Mouse (Mus musculus) liver, embryonic 13.5 days (tissue): ENCODE results near the gene Riiad1. TPM values are rescaled to one million over a fixed set of nuclear protein-coding genes. Genes with fewer than 3 reads are reported as not detected.

Experiments
- ATAC-seq: fragments of 200-750 bp; cut with Nextera tagmentation; 2 replicates; pipeline ENCODE4 v1.8.0; 2017; ENCODE audit warnings: low read depth, mild to moderate bottlenecking, moderate number of reproducible peaks, moderate library complexity
- DNase-seq: peaks from one replicate; pipeline ENCODE4 v3.0.0; 2022
- H3K27ac ChIP-seq: fragments of 300-500 bp; sonication (generic); 2 replicates; pipeline ENCODE4 v1.5.1; 2015; ENCODE audit warnings: moderate library complexity, mild to moderate bottlenecking, inconsistent platforms
- H3K27me3 ChIP-seq: fragments of 300-500 bp; sonication (generic); 2 replicates; pipeline ENCODE4 v1.6.1; 2015; ENCODE audit warnings: mild to moderate bottlenecking, inconsistent platforms
- H3K36me3 ChIP-seq: fragments of 300-500 bp; sonication (generic); 2 replicates; pipeline ENCODE4 v1.6.1; 2015; ENCODE audit warnings: mild to moderate bottlenecking, inconsistent platforms
- H3K4me1 ChIP-seq: fragments of 300-500 bp; sonication (generic); replicated peaks from 2 replicates; pipeline ENCODE4 v1.6.1; 2015; ENCODE audit warnings: inconsistent platforms
- H3K4me2 ChIP-seq: fragments of 300-500 bp; sonication (generic); 2 replicates; pipeline ENCODE4 v1.6.1; 2015; ENCODE audit warnings: inconsistent platforms, mild to moderate bottlenecking, moderate library complexity
- H3K4me3 ChIP-seq: fragments of 300-500 bp; sonication (generic); replicated peaks from 2 replicates; pipeline ENCODE4 v1.5.1; 2015; ENCODE audit warnings: mild to moderate bottlenecking, inconsistent platforms
- H3K9ac ChIP-seq: fragments of 300-500 bp; sonication (generic); 2 replicates; pipeline ENCODE4 v1.6.1; 2015; ENCODE audit warnings: mild to moderate bottlenecking, inconsistent platforms
- H3K9me3 ChIP-seq: fragments of 300-500 bp; sonication (generic); replicated peaks from 2 replicates; pipeline ENCODE4 v1.6.1; 2016; ENCODE audit warnings: inconsistent platforms
- WGBS: fragments of 180-500 bp; shearing (Covaris S2); methylation state at CpG from one replicate; pipeline ENCODE4 v1.1.7; 2015; ENCODE audit not compliant: insufficient replicate concordance; 5-methylcytosine and 5-hydroxymethylcytosine counted together
- polyA plus RNA-seq: library from polyadenylated mRNA; unstranded; fragments of >200 nt; fragmentation: Nextera tagmentation; extraction: Ambion mirVana; gene quantifications from 2 replicates; pipeline ENCODE4 v1.2.1, GENCODE M21; 2015

Riiad1 gene
- not detected in 2 replicates for polyA plus RNA-seq

- WGBS: 18% methylated on average over 15 of the region's 16 CpGs
- no peak within 1 kb of the TSS for H3K27ac ChIP-seq
- no peaks in the 10 kb centered on the region for H3K9me3 ChIP-seq
- no peak within 1 kb of the TSS for H3K4me3 ChIP-seq
- DNase-seq: no peak
- H3K9ac ChIP-seq: no peak within 1 kb of the TSS
- peaks cover 42% of the 10 kb centered on the region for H3K27me3 ChIP-seq
- peaks cover 15% of the 10 kb centered on the region for H3K4me1 ChIP-seq
- ATAC-seq: no peak
- H3K4me2 ChIP-seq: no peak within 1 kb of the TSS
- H3K36me3 ChIP-seq: no peaks in the 10 kb centered on the region
Observed at GRCm38 (mm10) chr3:94480291-94480884, at the start of gene Riiad1. TSS of gene Riiad1 (minus strand) at chr3:94480341.

GRCm38 (mm10) chr3:94526731-94527130 lies 46.6 kb upstream of the Riiad1 start:
- Histone ChIP-seq H3K27ac (no peak overlapping the region), H3K27me3 (no peaks in the 10 kb centered on the region), H3K9ac (no peak overlapping the region), H3K9me3 (no peaks in the 10 kb centered on the region), H3K4me1 (no peaks in the 10 kb centered on the region), H3K4me2 (no peak overlapping the region), H3K36me3 (peaks cover 22% of the 10 kb centered on the region), H3K4me3 (no peak overlapping the region)
- no peak for ATAC-seq
- DNase-seq: no peak
- WGBS: 65% methylated on average over 2 of the region's 2 CpGs

GRCm38 (mm10) chr3:94506664-94507063 lies 26.5 kb upstream of the Riiad1 start:
- 87% methylated on average over 1 of the region's 1 CpGs for whole genome bisulfite sequencing

GRCm38 (mm10) chr3:94502243-94502642 lies 22.1 kb upstream of the Riiad1 start:
- 66% methylated on average over 3 of the region's 3 CpGs for WGBS
- Histone ChIP-seq H3K27ac (no peak overlapping the region), H3K27me3 (no peaks in the 10 kb centered on the region), H3K4me3 (no peak overlapping the region), H3K4me1 (no peaks in the 10 kb centered on the region), H3K36me3 (peaks cover 45% of the 10 kb centered on the region), H3K9ac (no peak overlapping the region), H3K9me3 (no peaks in the 10 kb centered on the region), H3K4me2 (no peak overlapping the region)
- DNase-seq: no peak
- no peak for ATAC-seq

More at GRCm38 (mm10) chr3:94506664-94507063, 26.5 kb upstream of the Riiad1 start:
- Histone ChIP-seq H3K4me2 (no peak overlapping the region), H3K27ac (no peak overlapping the region), H3K36me3 (peaks cover 28% of the 10 kb centered on the region), H3K9me3 (no peaks in the 10 kb centered on the region), H3K27me3 (no peaks in the 10 kb centered on the region), H3K4me1 (no peaks in the 10 kb centered on the region), H3K9ac (no peak overlapping the region), H3K4me3 (no peak overlapping the region)
- DNase-seq (no peak), ATAC-seq (no peak)

- ATAC-seq (no peak), DNase-seq (no peak)
- H3K4me2 ChIP-seq: no peak overlapping the region
- H3K27me3 ChIP-seq: no peaks in the 10 kb centered on the region
- WGBS: 62% methylated on average over 4 of the region's 4 CpGs
- no peak overlapping the region for H3K27ac ChIP-seq
- no peak overlapping the region for H3K4me3 ChIP-seq
- H3K36me3 ChIP-seq: peaks cover 26% of the 10 kb centered on the region
- no peak overlapping the region for H3K9ac ChIP-seq
- H3K9me3 ChIP-seq: no peaks in the 10 kb centered on the region
- no peaks in the 10 kb centered on the region for H3K4me1 ChIP-seq
Observed at GRCm38 (mm10) chr3:94497162-94497561, 17.0 kb upstream of the Riiad1 start.

DNA sequence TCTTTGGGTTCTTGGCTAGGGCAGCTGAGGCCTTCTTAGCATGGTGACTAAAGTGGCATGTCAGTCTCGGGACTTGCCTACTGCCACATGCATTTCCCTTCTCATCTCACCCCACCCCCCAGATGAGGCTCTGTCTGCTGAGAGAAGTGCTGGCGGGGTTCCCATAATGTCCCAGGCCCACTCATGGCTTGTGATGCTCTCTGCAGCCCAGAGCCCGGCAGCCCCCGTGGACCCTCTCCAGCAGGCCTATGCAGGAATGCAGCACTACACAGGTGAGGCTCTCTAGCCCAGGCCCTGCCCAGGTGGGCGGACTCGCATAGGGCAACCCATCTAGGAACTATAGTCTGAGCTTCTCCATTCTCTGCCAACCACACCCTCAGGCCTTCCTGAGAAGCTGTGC lies 7.4 kb upstream of the Riiad1 start:
- ATAC-seq: no peak
- no peak for DNase-seq
- Histone ChIP-seq H3K27ac (no peak overlapping the region), H3K27me3 (no peaks in the 10 kb centered on the region), H3K9me3 (no peaks in the 10 kb centered on the region), H3K4me3 (no peak overlapping the region), H3K4me2 (no peak overlapping the region), H3K4me1 (no peaks in the 10 kb centered on the region), H3K9ac (no peak overlapping the region), H3K36me3 (no peaks in the 10 kb centered on the region)
- WGBS: 66% methylated on average over 6 of the region's 6 CpGs

DNA sequence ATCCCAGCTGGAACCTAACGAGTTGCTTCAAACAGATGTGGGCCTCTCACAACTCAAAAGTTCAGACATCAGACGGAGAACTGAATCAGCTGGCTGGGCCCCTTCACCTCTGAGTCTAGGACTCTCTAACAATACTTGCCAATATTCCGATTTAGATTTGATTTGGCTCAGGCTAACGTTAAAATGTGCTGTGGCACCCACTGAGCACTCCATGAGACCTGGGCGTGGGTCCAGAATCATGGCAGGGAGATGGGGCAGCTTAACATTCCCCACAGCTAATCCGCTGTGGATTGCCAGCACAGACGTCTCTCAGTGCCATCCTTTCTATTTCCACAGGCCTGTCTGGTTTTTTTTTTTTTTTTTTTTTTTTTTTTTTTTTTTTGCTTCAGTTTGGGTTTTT lies 5.8 kb upstream of the Riiad1 start:
- Histone ChIP-seq H3K27ac (no peak overlapping the region), H3K4me2 (no peak overlapping the region), H3K36me3 (no peaks in the 10 kb centered on the region), H3K4me1 (no peaks in the 10 kb centered on the region), H3K9me3 (no peaks in the 10 kb centered on the region), H3K27me3 (peaks cover 7% of the 10 kb centered on the region), H3K4me3 (no peak overlapping the region), H3K9ac (no peak overlapping the region)
- DNase-seq (no peak), ATAC-seq (no peak)
- WGBS: 64% methylated on average over 7 of the region's 7 CpGs

GRCm38 (mm10) chr3:94483790-94484439 lies 3.8 kb upstream of the Riiad1 start:
- DNase-seq (no peak), ATAC-seq (no peak)
- no peaks in the 10 kb centered on the region for H3K36me3 ChIP-seq
- WGBS: 40% methylated on average over 20 of the region's 20 CpGs
- no peak overlapping the region for H3K4me2 ChIP-seq
- H3K27ac ChIP-seq: no peak overlapping the region
- H3K9ac ChIP-seq: no peak overlapping the region
- no peaks in the 10 kb centered on the region for H3K4me1 ChIP-seq
- no peak overlapping the region for H3K4me3 ChIP-seq
- H3K27me3 ChIP-seq: peaks cover 27% of the 10 kb centered on the region
- no peaks in the 10 kb centered on the region for H3K9me3 ChIP-seq

- Histone ChIP-seq H3K4me3 (no peak overlapping the region), H3K4me1 (peaks cover 8% of the 10 kb centered on the region), H3K36me3 (no peaks in the 10 kb centered on the region), H3K27me3 (peaks cover 35% of the 10 kb centered on the region), H3K4me2 (no peak overlapping the region), H3K27ac (no peak overlapping the region), H3K9ac (no peak overlapping the region), H3K9me3 (no peaks in the 10 kb centered on the region)
- 66% methylated on average over 17 of the region's 17 CpGs for WGBS
- no peak for ATAC-seq
- DNase-seq: no peak
Observed at GRCm38 (mm10) chr3:94482764-94483385, 2.7 kb upstream of the Riiad1 start.

GRCm38 (mm10) chr3:94481429-94481828 lies 1.3 kb upstream of the Riiad1 start:
- no peaks in the 10 kb centered on the region for H3K36me3 ChIP-seq
- H3K27ac ChIP-seq: no peak overlapping the region
- DNase-seq: no peak
- no peak overlapping the region for H3K4me2 ChIP-seq
- 38% methylated on average over 4 of the region's 4 CpGs for WGBS
- H3K4me3 ChIP-seq: no peak overlapping the region
- ATAC-seq: no peak
- peaks cover 15% of the 10 kb centered on the region for H3K4me1 ChIP-seq
- H3K9ac ChIP-seq: no peak overlapping the region
- no peaks in the 10 kb centered on the region for H3K9me3 ChIP-seq
- H3K27me3 ChIP-seq: peaks cover 41% of the 10 kb centered on the region

- H3K9ac ChIP-seq: no peak overlapping the region
- peaks cover 15% of the 10 kb centered on the region for H3K4me1 ChIP-seq
- no peak overlapping the region for H3K27ac ChIP-seq
- no peaks in the 10 kb centered on the region for H3K9me3 ChIP-seq
- H3K4me3 ChIP-seq: no peak overlapping the region
- no peaks in the 10 kb centered on the region for H3K36me3 ChIP-seq
- 5% methylated on average over 11 of the region's 11 CpGs for WGBS
- DNase-seq (no peak), ATAC-seq (no peak)
- no peak overlapping the region for H3K4me2 ChIP-seq
- peaks cover 42% of the 10 kb centered on the region for H3K27me3 ChIP-seq
Observed at GRCm38 (mm10) chr3:94479564-94479963, 577 bp downstream of the Riiad1 start.
